Mouse (Mus musculus) frontal cortex, postnatal 10 days (tissue): ENCODE data around the gene Mycbpap.

Experiments
- DNase-seq, 2 experiments: peaks; one replicate each; pipeline ENCODE4 v3.0.0; 2022; ENCODE audit warnings: low spot score in 2 of 2, mixed read lengths in 1 of 2

Gene Mycbpap

GRCm38 (mm10) chr11:94521219-94521843 is at the start of gene Mycbpap:
Mycbpap (minus strand) TSS chr11:94521742.
- peak in 1 of 2 experiments; percentile 50 for DNase-seq

- DNase-seq = no peak
Observed at GRCm38 (mm10) chr11:94570612-94571011, 49.1 kb upstream of the Mycbpap start.

DNA sequence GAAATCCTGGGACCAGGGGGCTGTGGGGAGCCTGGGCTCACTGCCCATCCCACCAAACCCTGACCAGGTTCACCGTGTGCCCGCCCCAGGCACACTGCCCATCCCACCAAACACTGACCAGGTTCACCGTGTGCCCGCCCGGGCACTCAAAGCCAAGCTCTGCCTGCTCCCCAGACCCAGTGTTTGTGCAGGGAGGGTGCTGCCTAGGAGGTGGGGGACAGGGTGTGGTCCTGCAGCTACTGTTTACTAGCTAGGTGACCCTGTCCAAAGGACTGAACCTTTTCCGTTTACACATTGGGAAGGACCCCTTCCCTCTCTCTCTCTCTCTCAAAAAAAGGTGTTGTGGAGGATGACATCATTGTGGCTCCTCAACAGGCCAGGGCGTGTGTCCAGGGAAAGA is 45.8 kb upstream of the Mycbpap start:
- DNase-seq = no peak

GRCm38 (mm10) chr11:94566534-94566933 is 45.0 kb upstream of the Mycbpap start:
- DNase-seq = no peak

GRCm38 (mm10) chr11:94565151-94565479 is 43.6 kb upstream of the Mycbpap start:
- DNase-seq = no peak

DNA sequence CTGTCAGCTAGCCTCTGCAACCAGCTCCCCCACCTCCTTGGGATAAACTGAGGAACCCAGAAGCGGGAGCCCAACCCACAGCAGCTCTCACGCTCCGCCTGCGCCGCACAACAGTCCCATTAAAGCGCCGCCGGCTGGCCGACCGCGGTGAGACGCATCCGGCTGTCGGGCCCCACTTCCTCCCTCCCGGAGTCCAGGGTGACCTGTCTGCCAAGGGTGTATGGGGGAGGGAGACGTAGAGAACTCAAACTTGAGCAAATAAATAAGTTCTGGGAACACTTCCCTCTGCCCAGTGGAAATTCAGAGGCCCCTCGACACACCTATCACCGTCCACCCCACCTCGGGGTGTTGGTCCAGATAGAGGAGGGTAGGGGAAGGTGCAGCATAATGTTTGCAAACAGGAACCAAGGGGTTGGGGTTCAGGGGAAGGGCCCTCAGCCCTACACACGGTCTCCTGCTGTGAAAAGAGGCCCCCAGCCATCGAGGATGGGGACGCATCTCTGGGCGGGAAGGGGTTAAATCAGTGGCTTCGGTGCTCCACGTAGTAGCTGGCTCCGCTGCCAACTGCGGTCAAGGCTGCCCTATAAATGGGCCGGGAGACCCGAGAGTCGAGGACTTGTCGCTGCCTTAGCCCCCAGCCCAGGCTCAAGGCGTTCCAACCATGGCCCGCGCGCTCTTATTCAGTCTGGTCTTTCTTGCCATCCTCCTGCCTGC is 43.1 kb upstream of the Mycbpap start, which contains the start of gene Chad:
Gene Chad, plus strand, starts transcription at position 611 of the 714 bp plus-strand sequence.
- peak in 1 of 2 experiments; percentile 48 for DNase-seq

DNA sequence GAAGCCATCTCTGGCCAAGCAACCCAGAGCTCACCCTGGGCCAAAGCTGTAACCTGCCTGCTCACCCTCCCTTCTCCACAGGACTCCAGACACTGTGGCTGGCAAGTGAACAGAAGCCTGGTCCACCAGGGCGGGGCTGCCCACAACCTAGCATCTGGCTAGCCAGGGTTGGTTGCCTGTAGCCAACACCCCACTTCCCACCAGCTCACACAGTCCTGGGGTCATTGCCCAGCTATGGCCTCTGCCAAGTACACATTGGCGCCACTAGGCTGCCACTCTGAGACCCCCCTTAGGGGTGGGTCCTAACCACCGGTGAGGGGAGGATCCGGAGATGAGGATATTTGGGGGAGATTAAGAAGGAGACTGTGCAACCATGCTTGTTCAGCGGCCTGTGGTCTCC is 42.3 kb upstream of the Mycbpap start:
- no peak for DNase-seq

DNA sequence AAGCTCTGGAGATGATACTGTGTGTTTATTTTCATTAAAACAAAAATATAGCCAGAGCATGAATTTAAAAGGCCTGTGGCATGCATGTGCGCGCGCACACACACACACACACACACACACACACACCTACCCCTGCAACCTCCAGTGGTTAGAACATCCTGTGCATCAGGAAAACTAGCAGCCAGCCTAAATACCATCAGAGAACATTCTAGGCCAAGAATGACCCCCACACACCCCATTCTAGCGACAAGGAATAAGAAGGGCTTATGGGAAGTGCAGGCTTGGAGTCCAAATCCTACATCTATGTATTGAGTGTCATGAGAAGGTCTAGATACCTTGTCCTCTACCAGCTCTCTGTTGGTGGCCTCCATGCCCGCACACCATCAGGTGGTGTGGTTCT is 41.8 kb upstream of the Mycbpap start:
- no peak for DNase-seq

- DNase-seq = no peak
Observed at GRCm38 (mm10) chr11:94558226-94558625, 36.7 kb upstream of the Mycbpap start.

GRCm38 (mm10) chr11:94550442-94550744 is 28.9 kb upstream of the Mycbpap start:
- no peak for DNase-seq

DNA sequence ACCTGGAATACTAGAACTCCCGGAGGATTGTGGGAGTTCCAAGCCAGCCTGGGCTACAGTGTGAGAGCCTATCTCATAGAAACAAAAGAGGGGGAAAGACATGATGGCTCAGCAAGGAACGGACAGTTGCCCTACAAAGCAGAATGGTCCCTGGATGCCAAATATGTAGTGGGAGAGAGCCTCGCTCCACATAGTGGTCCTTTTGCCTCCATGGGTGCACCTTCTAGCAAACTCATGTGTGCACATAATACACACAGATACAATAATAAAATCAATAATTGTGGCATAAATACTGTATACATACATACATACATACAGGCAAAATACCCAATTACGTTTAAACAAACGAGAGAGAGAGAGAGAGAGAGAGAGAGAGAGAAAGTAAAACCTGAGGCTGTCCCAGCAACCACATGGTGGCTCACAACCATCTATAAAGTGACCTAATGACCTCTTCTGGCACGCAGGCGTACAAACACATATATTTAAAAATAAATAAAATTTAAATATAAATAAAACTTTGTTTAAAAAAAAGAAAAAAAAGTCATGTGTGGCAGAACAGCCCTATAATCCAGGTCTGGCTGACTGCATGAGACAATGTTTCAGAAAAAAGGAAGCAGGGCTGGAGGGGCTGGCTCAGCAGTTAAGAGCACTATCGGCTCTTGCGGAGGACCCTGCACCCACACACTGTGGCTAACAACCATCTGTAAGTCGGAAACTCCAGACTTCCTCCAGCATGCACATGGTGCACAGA is 28.3 kb upstream of the Mycbpap start:
- DNase-seq = no peak

GRCm38 (mm10) chr11:94548888-94549690 is 27.5 kb upstream of the Mycbpap start, which contains the start of gene Rsad1:
Rsad1 (minus strand) TSS chr11:94549255.
- peak; percentile 93 for DNase-seq

DNA sequence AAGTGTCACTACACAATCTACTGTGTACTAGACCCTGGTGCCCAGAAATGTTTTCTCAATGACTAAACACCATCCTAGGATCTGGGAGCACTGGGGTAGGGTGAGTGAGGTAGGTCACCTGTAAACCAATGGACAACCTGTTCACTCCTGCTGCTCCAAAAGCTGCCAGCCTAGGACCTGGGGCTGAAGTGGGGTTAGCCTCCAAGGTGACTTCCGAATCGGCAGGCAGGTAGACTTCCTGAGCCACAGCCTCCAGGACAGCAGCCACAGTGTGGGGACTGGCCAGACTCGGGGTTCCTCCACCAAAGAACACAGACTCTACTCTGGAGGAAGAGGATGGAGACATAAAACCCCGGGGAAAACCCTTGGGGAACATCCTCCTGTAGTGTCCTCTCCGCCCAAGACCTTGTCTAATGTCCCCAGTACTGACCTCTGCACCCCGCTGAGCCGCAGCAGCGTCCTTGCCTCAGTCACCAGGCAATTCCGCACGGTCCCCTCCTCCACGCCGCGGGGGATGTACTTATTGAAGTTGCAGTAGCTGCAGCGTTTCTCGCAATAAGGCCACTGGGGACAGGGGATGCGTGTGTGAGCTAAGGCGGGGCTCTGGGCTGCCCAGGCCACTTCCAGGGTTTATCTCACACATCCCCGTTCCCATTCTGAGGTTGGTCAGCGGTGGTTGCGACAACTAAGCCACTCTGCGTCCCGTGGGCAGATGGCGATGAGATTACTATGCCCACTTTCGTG is 26.7 kb upstream of the Mycbpap start:
- DNase-seq = peak; percentile 56 to 64

GRCm38 (mm10) chr11:94547271-94547670 is 25.7 kb upstream of the Mycbpap start:
- no peak for DNase-seq

DNA sequence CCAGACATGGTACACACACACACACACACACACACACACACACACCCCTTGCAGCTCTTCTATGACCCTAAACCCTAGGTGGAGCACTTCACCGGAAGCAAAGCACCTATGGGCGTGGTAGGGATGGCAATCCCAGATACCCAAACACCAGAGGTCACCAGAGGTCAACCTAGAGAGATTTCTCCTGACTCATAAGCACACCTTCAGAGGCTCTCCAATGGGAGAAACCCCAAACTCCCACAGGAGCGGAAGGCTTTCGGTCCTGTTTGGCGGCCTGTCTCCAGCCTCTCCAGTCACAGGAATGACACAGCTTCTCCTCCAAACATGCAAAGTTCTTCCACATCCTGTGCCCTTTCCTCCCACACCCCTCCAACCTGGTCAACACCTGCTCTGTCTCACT is 24.8 kb upstream of the Mycbpap start:
- no peak for DNase-seq

- no peak for DNase-seq
Observed at GRCm38 (mm10) chr11:94544422-94544821, 22.9 kb upstream of the Mycbpap start.

DNA sequence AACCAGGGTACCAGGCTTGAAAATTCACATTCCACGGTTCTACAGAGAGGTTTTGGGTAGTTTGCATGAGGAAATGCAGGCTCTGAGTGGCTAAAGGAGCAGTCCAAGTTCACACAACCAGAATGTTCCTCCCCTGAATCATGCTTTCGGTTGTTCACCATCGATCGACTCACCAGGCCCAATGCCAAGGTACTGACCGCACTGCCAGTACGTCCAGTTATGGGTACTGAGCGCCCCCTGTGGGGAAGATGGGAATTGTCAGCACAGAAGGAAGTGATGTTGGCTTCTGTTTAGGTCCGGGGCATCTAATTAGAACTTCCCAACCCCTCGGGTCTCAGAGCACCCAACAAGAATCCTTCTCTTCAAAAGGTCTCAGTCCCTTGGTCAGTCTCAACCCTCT is 22.4 kb upstream of the Mycbpap start:
- DNase-seq = peak; percentile 87 to 89

- DNase-seq = no peak
Observed at GRCm38 (mm10) chr11:94543344-94543743, 21.8 kb upstream of the Mycbpap start.

DNA sequence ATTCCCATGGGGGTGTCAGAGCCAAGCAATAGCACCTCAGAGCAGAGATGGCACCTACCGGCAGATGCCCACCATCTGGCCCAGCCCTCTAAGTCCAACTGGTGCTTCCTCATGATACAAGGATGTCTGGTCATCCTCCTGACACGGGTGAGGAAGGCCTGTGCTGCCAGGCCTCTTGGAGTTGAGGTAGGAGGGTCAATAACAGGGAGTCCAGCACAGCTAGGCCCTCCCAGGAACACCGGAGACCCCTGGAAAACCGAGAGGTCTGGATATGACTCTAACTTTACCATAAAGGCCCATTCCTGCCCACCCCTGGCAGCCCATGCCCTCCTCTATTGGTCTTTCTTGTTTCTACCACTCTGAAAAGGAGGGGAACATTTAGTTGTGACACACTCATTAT is 20.9 kb upstream of the Mycbpap start:
- DNase-seq = no peak

GRCm38 (mm10) chr11:94539761-94540160 is 18.2 kb upstream of the Mycbpap start:
- DNase-seq = no peak

- DNase-seq = no peak
Observed at GRCm38 (mm10) chr11:94538733-94539292, 17.3 kb upstream of the Mycbpap start.
